ENCODE assay signal across 9 mouse cellular contexts in the genomic region with DNA sequence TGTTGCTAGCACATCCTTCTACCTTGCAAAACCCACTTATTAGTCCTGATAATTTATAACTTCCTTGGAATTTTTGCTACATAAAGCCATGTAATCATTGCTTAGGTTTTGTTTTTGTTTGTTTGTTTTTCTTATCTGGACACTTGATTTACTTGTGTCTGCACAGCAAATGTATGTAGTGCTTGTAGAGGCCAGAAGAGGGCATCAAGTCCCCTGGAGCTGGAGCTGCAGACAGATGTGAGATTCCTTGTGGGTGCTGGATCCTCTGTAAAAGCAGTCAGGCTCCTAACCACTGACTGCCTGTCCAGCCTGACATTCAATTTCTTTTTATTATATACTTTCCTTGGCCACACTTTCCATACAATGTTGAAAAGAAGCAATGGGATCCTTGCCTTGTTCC. TPM values are rescaled to one million over a fixed set of nuclear protein-coding genes. Genes with fewer than 3 reads are reported as not detected.
DNase-seq lines count a peak whose midpoint lies in the region; ATAC-seq and TF ChIP-seq lines count a peak whose summit lies in the region.
"Had no signal": no experiment of that assay in that cellular context is flagged by ENCODE, and none has a peak within 500 bp of the region (broad histone marks: within the 10 kb centered on the region; RNA-seq: fewer than 3 reads in every experiment).

No protein-coding gene starts in this region.

- intact Hi-C loops in heart, postnatal 25 days (cut with DNase I) = loop anchor here (2.0 kb wide), 1 partner anchor 95 kb away; no protein-coding TSS in a partner anchor

- DNase-seq in heart, postnatal 0 days (ENCODE audit: low spot score) = peak; percentile 46
- no peak for DNase-seq in heart, postnatal 25 days (ENCODE audit: low spot score)
- DNase-seq in B cell, adult 2 months = peak; percentile 46 to 54
- DNase-seq in brain, adult 2 months (ENCODE audit: low read depth, low spot score) = peak; percentile 76
- DNase-seq in liver, postnatal 0 days = no peak
- DNase-seq in layer of hippocampus, adult 8-10 months (ENCODE audit: low spot score in 2 of 2) = no peak
- no peak for DNase-seq in frontal cortex, postnatal 36 days (ENCODE audit: low spot score in 2 of 2)
- no peak for DNase-seq in left cerebral cortex, adult 9 months (ENCODE audit: low spot score in 2 of 2)

- H3K4me1 ChIP-seq in heart, postnatal 0 days (ENCODE audit: control insufficient read depth, insufficient read depth) = peaks cover 11% of the 10 kb centered on the region; the same call in 1 of the 2 replicates
- peaks cover 19% of the 10 kb centered on the region for H3K4me1 ChIP-seq in liver, postnatal 0 days (ENCODE audit: insufficient read depth)

- H3K27ac ChIP-seq in heart, postnatal 0 days (ENCODE audit: low read depth) = no peak overlapping the region
- H3K27ac ChIP-seq in liver, postnatal 0 days (ENCODE audit: low read depth) = no peak overlapping the region

- no peaks in the 10 kb centered on the region for H3K27me3 ChIP-seq in heart, postnatal 0 days (ENCODE audit: control insufficient read depth, insufficient read depth, low read length)
- H3K27me3 ChIP-seq in liver, postnatal 0 days (ENCODE audit: insufficient read depth, low read length) = no peaks in the 10 kb centered on the region

- no peaks in the 10 kb centered on the region for H3K9me3 ChIP-seq in heart, postnatal 0 days (replicated peaks; ENCODE audit: control insufficient read depth, low read length)
- no peaks in the 10 kb centered on the region for H3K9me3 ChIP-seq in liver, postnatal 0 days (ENCODE audit: low read length)

- no peak overlapping the region for H3K4me2 ChIP-seq in heart, postnatal 0 days (ENCODE audit: low read depth, low read length)
- no peak overlapping the region for H3K4me2 ChIP-seq in liver, postnatal 0 days (ENCODE audit: low read depth, low read length)

- no peak overlapping the region for H3K9ac ChIP-seq in heart, postnatal 0 days (replicated peaks; ENCODE audit: low read depth, low read length)
- H3K9ac ChIP-seq in liver, postnatal 0 days (replicated peaks) = no peak overlapping the region

- H3K36me3 ChIP-seq in heart, postnatal 0 days (replicated peaks; ENCODE audit: control insufficient read depth, insufficient read depth, low read length) = no peaks in the 10 kb centered on the region
- peaks cover 8% of the 10 kb centered on the region for H3K36me3 ChIP-seq in liver, postnatal 0 days (replicated peaks; ENCODE audit: insufficient read depth, low read length)

- TF ChIP-seq EP300 in heart, postnatal 0 days (IDR thresholded peaks at IDR 0.05; ENCODE audit: low read depth) = no peak
- TF ChIP-seq EP300 in liver, postnatal 0 days (IDR thresholded peaks at IDR 0.05; ENCODE audit: low read depth) = no peak

- peak; percentile 59 for TF ChIP-seq CTCF in heart, postnatal 0 days (IDR thresholded peaks at IDR 0.05; ENCODE audit: low read depth)
- peak; percentile 82 for TF ChIP-seq CTCF in liver, postnatal 0 days (IDR thresholded peaks at IDR 0.05; ENCODE audit: low read depth)

- no peak for ATAC-seq in heart, postnatal 0 days (ENCODE audit: insufficient read depth, low read depth)
- no peak for ATAC-seq in liver, postnatal 0 days

- H3K4me3 ChIP-seq in heart, postnatal 0 days (ENCODE audit: low read depth, low read length) = no peak overlapping the region
- no peak overlapping the region for H3K4me3 ChIP-seq in liver, postnatal 0 days (ENCODE audit: low read depth, low read length)
- H3K4me3 ChIP-seq: myocyte had no signal

RNA-seq across cellular contexts. Expression of gene Sh3bp2, which starts 21.8 kb away (rescaled TPM):
- total RNA-seq in heart, postnatal 0 days (2014; rRNA removed; ENCODE audit: low replicate concordance) = 5.3 and 8.2 TPM in 2 replicates
- polyA plus RNA-seq in heart, postnatal 0 days (2015; fragmentation: Nextera tagmentation; extraction: Ambion mirVana) = 1.5 and 1.6 TPM in 2 replicates
- total RNA-seq in heart, postnatal 25 days (2021) = 1 to 10 TPM; 1.7 to 3.3 TPM
- 7.7 and 9.8 TPM in 2 replicates for polyA plus RNA-seq in liver, postnatal 0 days (2015; fragmentation: Nextera tagmentation; extraction: Ambion mirVana)
- total RNA-seq in layer of hippocampus, adult 8-10 months (2022) = 10 to 100 TPM in 2 of 4 experiments, 1 to 10 TPM in 2; 3.8 to 13.5 (median 8.5) TPM

RNA-seq across cellular contexts. Expression of gene Add1, which starts 26.1 kb away (rescaled TPM):
- total RNA-seq in heart, postnatal 0 days (2014; rRNA removed; ENCODE audit: low replicate concordance) = 203 and 246 TPM in 2 replicates
- 100 and 104 TPM in 2 replicates for polyA plus RNA-seq in heart, postnatal 0 days (2015; fragmentation: Nextera tagmentation; extraction: Ambion mirVana)
- total RNA-seq in heart, postnatal 25 days (2021) = 100 to 1,000 TPM; 125 to 136 TPM
- polyA plus RNA-seq in liver, postnatal 0 days (2015; fragmentation: Nextera tagmentation; extraction: Ambion mirVana) = 52.0 and 54.8 TPM in 2 replicates
- 100 to 1,000 TPM; 394 to 417 (median 404) TPM for total RNA-seq in layer of hippocampus, adult 8-10 months (2022)

RNA-seq across cellular contexts. Expression of gene Tnip2, which starts 33.6 kb away (rescaled TPM):
- 11.9 and 15.3 TPM in 2 replicates for total RNA-seq in heart, postnatal 0 days (2014; rRNA removed; ENCODE audit: low replicate concordance)
- 9.1 and 11.9 TPM in 2 replicates for polyA plus RNA-seq in heart, postnatal 0 days (2015; fragmentation: Nextera tagmentation; extraction: Ambion mirVana)
- total RNA-seq in heart, postnatal 25 days (2021) = 1 to 10 TPM; 6.3 to 7.2 TPM
- 5.3 and 5.5 TPM in 2 replicates for polyA plus RNA-seq in liver, postnatal 0 days (2015; fragmentation: Nextera tagmentation; extraction: Ambion mirVana)
- total RNA-seq in layer of hippocampus, adult 8-10 months (2022) = 10 to 100 TPM; 27.2 to 36.7 (median 33.1) TPM

Comparison
In these comparisons a context has a peak if more than half of its experiments do, and no peak if none do; other contexts are left out.
1. DNase-seq: peak in heart, postnatal 0 days (single experiment), B cell, adult 2 months (2 of 2) and brain, adult 2 months (single experiment); none in heart, postnatal 25 days (single experiment), liver, postnatal 0 days (single experiment), layer of hippocampus, adult 8-10 months (0 of 2), frontal cortex, postnatal 36 days (0 of 2) and left cerebral cortex, adult 9 months (0 of 2).